Mouse (Mus musculus) ES-E14 (cell line): ENCODE data around the gene Padi2.

Experiments used
- HCFC1 ChIP-seq: IDR thresholded peaks from 2 replicates; pipeline ENCODE4 v1.6.1; 2012; ENCODE audit warnings: low read length, inconsistent platforms, borderline replicate concordance; ENCODE audit not compliant: insufficient read depth
- ZC3H11A ChIP-seq: IDR thresholded peaks from 2 replicates; pipeline ENCODE4 v1.6.1; 2012; ENCODE audit warnings: low read depth, mild to moderate bottlenecking, inconsistent platforms, low read length, borderline replicate concordance

- no peak for TF ChIP-seq HCFC1
- TF ChIP-seq ZC3H11A: no peak
Observed at GRCm38 (mm10) chr4:140995811-140996210, 89.7 kb downstream of the Padi2 start.
